Comparison of ENCODE assay signal across 28 mouse cellular contexts in genomic region chr1:161020051-161020450, GRCm38 (mm10).
"Had no signal": no experiment of that assay in that cellular context is flagged by ENCODE, and none has a peak within 500 bp of the region (broad histone marks: within the 10 kb centered on the region; RNA-seq: fewer than 3 reads in every experiment).

No protein-coding gene starts in this region.

- H3K4me3 ChIP-seq: heart, embryonic 12.5 days; heart, embryonic 13.5 days; heart, embryonic 15.5 days; hindbrain, embryonic 10.5 days; hindbrain, embryonic 12.5 days; hindbrain, embryonic 13.5 days; hindbrain, embryonic 15.5 days; intestine, embryonic 15.5 days; kidney, embryonic 15.5 days; layer of hippocampus, adult 2 months; left cerebral cortex, adult 2 months had no signal

- H3K4me1 ChIP-seq: heart, embryonic 15.5 days; hindbrain, embryonic 10.5 days; hindbrain, embryonic 12.5 days; hindbrain, embryonic 13.5 days; hindbrain, embryonic 15.5 days; intestine, embryonic 15.5 days; kidney, embryonic 15.5 days had no signal

- H3K9me3 ChIP-seq: heart, embryonic 12.5 days; heart, embryonic 13.5 days; heart, embryonic 15.5 days; hindbrain, embryonic 10.5 days; hindbrain, embryonic 12.5 days; hindbrain, embryonic 13.5 days; hindbrain, embryonic 15.5 days; intestine, embryonic 15.5 days; kidney, embryonic 15.5 days had no signal

- DNase-seq: heart, postnatal 14 days; heart, postnatal 36 days; kidney, adult 11 months; kidney, adult 18-20 months; kidney, adult 2 months; kidney, adult 8-10 months; kidney, adult 9 months; kidney, postnatal 10 days; kidney, postnatal 14 days; kidney, postnatal 25 days; kidney, postnatal 36 days; kidney, postnatal 4 days; layer of hippocampus, adult 9-11 months; layer of hippocampus, postnatal 36 days had no signal

- H3K9ac ChIP-seq: heart, embryonic 12.5 days; heart, embryonic 13.5 days; heart, embryonic 15.5 days; hindbrain, embryonic 12.5 days; hindbrain, embryonic 13.5 days; hindbrain, embryonic 14.5 days; hindbrain, embryonic 15.5 days; intestine, embryonic 15.5 days; kidney, embryonic 15.5 days had no signal

- H3K27me3 ChIP-seq: heart, embryonic 12.5 days; heart, embryonic 13.5 days; heart, embryonic 15.5 days; hindbrain, embryonic 12.5 days; hindbrain, embryonic 13.5 days; hindbrain, embryonic 15.5 days; intestine, embryonic 15.5 days; kidney, embryonic 15.5 days had no signal

- H3K27ac ChIP-seq: heart, embryonic 13.5 days; heart, embryonic 15.5 days; hindbrain, embryonic 10.5 days; hindbrain, embryonic 12.5 days; hindbrain, embryonic 13.5 days; hindbrain, embryonic 14.5 days; hindbrain, embryonic 15.5 days; hindbrain, postnatal 0 days; intestine, embryonic 15.5 days; kidney, embryonic 15.5 days; kidney, postnatal 0 days; layer of hippocampus, adult 2 months; left cerebral cortex, adult 2 months had no signal
